Mouse (Mus musculus): ENCODE measurements at regions not wholly inside any gene's neighbourhood (a gene's known extent, or its start where the extent isn't known, plus 50 kb on each side); places are given as distances from the start of the nearest gene placed in this dataset.

GRCm38 (mm10) chr8:90474066-90474465 lies 125.9 kb upstream of the Tox3 start:
- no peak for TF ChIP-seq CTCF (IDR thresholded peaks at IDR 0.05; ENCODE audit: low read depth, low read length)
- TF ChIP-seq GATA1 (IDR thresholded peaks at IDR 0.05; ENCODE audit: borderline replicate concordance, low read length) = no peak
- TF ChIP-seq TAL1 (conservative IDR thresholded peaks at IDR 0.05; ENCODE audit: low read depth, low read length) = no peak
- TF ChIP-seq GATA2 (IDR thresholded peaks at IDR 0.05; ENCODE audit: borderline replicate concordance, low read depth, low read length) = no peak
